Mouse (Mus musculus) spleen, adult 12 weeks (tissue): ENCODE data around the gene Evi5l.
A peak's percentile ranks its signal among the peaks of the same experiment; 100 is the strongest.

Experiments used
- DNase-seq: peaks from one replicate; pipeline ENCODE4 v3.0.0; 2022; ENCODE audit warnings: low spot score

Gene Evi5l

DNA sequence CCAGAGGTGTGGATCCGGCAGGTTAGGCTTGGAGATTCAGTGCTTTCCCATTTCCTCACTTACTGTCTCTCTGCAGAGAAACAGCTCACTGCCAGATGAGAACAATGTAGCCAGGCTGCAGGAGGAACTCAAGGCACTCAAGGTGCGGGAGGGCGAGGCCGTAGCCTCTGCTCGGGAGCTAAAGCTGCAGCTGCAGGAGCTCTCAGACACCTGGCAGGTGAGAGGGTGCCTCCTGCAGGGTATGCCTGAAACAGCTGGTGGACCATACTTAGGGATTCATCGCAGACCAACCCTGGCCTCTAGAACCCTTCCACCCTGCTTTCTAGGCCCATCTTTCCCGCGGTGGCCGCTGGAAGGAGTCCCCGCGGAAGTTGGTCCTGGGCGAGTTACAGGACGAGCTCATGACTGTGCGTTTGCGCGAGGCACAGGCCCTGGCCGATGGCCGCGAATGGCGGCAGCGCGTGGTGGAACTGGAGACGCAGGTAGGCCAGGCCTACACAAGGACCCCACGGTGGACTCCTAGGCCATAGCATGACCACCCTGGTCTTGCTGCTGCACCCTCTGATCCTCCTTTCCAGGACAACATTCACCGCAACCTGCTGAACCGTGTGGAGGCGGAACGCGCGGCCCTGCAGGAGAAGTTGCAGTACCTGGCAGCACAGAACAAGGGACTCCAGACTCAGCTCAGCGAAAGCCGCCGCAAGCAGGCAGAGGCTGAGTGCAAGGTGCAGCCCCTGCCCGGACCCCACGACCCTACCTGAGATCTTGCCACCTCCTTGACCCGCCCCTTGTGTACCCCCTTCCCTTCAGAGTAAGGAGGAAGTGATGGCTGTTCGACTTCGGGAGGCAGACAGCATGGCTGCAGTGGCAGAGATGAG, 39.1 kb downstream of the Evi5l start:
- DNase-seq = no peak

DNA sequence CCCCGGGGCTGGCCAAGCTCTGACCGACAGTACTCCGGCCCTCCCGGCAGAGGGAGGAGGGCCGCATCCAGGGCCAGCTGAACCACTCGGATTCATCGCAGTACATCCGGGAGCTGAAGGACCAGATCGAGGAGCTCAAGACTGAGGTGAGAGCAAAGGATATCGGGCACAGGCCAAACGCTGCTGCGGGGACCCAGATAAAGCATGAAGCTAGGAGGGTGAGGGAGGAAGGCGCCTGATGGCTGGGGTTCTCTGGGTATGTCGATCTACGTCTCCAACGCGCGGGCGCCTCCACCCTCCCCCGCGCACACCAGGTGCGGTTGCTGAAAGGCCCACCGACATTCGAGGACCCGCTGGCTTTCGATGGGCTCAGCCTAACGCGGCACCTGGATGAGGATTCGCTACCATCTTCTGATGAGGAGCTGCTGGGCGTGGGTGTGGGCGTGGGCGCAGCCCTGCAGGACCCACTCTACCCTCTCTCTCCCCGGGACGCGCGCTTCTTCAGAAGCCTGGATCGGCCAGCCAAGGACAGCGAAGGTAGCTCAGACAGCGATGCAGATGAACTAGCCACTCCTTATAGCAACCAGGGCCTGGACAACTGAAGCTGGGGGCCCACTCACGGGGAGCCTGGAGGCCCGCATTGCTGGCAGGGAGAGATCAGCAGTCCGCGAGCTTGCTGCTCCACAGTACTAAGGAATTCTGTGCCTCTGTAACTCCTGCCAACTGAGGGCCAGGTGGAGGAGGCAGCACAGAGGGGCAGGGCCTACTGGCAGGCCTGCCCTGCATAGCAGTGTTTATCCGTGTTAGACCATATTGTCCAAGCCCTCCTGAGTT, 40.0 kb downstream of the Evi5l start:
- DNase-seq = no peak

DNA sequence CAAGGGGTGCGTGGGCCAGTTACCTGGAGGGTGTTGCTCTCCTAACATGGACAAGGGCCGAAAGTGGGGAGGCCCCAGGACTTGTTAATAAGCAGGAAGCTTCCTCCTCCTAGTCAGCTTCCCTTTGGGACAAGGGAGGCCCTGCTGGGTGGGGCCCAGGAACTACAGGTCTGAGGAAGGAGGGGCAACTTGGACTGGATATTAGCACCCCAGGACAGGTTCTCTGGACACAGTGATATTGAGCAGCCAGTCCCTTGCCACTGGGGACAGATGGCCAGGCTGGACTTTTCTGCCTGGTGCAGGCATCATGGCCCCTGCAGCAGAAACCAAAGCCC, 40.6 kb downstream of the Evi5l start:
- no peak for DNase-seq

DNA sequence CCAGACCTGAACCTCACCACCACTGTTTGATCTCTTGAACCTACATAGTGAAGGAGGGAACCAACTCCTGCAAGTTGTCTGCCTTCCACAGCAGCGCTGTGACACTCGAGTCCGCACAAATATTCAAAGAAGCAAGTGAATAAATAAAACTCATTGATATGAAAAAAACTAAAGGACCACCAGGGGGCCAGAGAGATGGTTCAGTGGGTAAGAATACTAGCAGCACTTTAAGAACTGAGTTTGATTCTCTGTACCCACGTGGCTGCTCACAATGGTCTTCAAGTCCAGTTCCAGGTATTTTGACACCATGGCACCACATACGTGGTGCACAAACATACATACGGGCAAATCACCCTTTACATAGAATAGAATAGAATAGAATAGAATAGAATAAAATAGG, 44.7 kb downstream of the Evi5l start:
- no peak for DNase-seq

DNA sequence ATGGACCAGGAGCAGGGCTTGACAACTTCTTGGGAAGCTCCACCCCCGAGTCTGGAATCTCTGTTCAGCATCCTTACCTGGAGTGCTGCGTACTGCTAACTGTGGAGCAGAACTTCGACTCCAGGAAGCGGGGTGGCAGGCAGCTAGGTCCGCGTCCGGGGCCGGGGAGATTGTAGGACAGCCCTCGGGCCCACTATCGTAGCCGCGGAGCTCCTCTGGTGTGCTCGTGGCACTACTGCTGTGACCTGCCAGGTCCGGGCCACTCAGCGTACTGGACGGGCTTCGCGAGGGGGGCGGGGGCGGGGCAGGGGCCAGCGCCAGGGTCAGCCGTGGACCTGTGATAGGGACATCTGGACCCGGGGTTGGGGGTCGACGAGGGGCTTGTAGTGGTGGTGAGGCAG, 46.4 kb downstream of the Evi5l start:
- DNase-seq = no peak

DNA sequence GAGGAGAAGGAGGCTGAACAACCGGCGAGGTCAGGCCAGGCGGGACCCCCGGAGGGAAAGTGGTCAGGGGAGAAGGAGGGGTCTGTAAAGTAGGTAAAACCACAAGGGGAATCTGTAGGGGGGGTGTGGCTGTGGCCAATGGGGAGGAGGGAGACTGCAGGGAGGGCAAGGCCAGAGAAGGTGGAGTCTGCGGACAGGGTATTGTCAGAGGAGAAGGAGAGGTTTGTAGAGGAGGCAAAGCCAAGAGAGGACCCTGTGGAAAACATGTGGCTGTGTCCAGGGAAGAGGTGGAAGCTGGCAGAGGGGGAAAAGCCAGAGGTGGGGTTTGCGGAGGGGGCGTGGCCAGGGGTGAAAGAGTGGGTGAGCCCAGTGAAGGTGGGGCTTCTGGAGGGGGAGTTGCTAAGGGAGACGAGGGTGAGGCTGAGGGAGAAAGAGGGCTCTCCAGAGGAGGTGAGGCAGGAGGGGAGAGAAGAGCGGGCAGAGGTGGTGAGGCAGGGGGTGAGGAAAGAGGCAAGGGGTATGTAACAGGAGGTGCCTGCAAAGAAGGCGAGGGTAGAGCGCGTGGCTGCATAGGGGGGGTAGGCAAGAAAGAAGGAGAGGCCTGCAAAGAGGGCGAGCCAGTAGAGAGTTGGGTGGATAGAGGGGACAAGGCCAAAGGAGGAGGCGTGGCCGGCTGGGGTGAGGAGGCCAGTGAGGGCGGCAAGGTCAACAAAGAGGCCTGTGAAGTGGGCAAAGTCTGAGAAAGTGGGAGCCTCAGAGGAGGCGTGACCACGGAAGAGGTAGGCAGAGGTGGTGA, 47.0 kb downstream of the Evi5l start:
- no peak for DNase-seq

DNA sequence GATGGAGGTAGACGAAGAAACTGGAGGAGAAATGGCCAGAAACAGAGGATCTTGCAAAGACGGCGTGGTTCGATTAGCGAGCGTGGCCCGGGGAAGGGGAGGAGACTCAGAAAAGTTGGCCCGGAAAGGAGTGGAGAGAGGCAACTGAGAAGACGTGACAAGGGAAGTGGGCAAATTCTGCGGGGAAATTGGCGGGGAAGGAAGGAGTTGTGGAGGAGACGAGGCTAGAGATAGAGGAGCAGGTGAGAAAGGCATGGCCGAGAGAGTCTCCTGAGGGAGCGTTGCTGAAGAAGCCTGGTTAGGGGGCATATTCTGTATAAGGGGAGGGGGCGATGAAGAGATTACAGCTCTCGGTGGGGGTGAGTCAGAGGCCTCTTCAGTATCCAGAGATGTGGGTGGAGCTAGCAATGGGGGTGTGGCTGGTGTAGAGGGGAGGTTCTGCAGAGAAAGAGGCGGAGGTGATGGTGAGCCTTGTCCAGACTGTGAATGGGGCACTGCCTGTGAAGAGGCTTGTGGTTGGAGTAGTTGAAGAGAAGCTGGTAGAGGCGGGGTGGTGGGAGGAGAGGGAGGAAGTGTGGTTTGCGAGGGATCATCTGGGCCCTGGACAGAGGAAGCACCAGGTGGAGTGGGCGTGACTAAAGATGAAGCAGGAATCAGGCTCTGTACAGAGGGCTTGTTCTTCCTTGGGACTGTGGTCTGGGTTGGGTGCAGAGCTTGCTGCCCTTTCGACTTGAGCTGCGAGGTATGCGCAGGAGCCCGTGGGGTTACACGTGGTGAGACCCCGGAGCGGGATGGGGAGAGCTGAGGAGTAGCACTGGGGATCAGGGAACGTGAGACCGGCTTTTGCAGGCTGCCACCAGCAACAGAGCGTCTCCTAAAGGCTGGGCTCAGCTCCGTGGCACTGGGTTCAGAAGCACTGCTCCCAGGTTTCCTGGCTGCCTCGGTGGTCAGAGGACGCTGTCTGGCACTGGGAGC, 47.9 kb downstream of the Evi5l start:
- DNase-seq = peak; percentile 11

DNA sequence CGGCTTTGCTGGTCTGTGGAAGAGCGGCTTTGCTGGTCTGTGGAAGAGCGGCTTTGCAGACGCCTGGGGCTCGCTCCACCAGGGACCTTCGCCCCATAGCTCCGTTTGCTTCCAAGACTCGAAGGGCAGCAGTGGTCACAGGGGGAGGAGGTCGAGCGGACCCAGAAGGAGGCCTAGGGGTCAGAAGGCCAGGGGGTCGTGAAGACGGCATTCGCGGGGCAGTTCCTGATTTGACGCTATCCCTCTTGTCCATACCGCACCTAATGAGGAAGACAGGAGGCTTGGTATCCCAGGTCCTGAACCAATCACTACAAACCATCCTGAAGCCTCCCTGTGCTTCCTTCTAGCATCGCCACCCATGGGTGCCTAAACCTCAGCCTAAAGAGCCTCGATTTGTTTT, 49.9 kb downstream of the Evi5l start:
- DNase-seq = no peak

DNA sequence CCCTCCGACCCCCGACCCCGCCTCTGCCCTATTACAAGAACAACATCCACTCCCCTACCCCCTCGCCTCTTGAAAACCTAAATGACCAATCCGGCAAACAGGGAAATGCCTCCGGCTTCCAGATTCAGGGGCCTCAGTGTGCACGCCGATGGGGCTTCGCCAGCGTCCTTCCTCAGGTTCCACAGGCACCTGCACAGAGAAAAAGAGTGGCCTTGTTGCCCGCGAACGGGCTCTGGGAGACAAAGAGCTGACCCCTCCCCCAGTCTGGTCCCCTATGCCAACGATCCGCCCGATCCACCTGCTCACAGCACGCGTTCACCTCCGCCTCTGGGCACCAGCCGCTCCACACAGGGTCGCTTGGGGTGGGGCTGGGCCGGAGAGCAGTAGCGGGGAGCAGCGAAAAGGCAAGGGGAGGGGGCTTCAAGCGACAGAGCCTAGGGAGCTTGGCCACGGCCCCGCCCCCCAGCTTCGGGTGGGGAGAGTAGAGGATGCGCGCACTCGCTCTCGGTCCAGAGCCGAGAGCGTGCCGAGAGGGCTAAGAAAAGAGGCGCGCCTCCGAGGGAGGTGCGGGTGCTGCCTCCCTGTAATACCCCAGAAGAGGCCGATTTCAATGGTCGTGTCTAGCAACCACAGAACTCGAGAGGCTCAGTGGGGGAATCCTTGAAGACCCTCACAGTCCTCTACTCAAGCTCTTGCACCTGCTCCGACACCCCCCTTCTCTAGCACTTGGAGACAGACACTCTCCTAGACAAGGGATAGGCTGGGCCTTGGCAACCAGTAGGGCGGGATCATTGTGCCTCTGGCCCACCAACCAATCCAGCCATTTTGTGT, 50.6 kb downstream of the Evi5l start, which contains the start of gene Prr36:
TSS of gene Prr36 (minus strand) at position 669 of the 831 bp plus-strand sequence.
- no peak for DNase-seq

DNA sequence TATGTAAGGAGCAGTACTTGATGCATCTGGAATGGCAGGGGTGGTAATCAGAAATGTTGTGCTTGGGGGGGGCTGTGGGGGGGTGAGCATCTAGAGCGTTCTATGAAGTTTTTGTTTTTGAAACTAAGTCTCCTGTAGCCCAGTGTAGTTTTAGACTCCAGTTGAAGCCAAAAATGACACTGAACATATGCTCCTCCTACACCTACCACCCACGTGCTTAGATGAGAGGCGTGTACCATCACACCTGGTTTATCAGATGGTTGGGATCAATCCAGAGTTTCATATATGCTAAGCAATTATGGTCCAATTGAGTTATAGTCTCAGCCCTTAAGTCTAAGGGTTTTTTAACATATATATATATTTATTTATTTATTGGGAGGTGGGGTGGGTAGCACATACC, 53.2 kb downstream of the Evi5l start:
- DNase-seq = no peak

DNA sequence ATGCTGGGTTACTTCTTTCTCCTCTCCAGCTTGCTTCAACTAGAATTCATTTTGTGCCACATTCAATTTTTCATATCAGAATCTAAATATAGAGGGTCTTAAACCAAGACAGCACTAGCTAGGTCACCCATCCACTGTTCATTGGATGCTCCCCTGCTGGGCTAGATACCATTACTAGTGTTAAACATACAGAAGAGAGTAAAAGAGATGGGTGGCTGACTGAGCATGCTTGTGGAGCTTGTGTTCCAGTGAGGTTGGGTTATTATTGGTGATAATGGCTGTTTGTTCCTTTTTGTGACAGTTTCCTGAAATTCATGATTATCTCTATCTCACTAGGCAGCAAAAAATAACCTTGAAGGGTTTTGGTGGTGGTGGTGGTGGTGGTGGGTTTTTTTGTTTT, 55.7 kb downstream of the Evi5l start:
- no peak for DNase-seq

DNA sequence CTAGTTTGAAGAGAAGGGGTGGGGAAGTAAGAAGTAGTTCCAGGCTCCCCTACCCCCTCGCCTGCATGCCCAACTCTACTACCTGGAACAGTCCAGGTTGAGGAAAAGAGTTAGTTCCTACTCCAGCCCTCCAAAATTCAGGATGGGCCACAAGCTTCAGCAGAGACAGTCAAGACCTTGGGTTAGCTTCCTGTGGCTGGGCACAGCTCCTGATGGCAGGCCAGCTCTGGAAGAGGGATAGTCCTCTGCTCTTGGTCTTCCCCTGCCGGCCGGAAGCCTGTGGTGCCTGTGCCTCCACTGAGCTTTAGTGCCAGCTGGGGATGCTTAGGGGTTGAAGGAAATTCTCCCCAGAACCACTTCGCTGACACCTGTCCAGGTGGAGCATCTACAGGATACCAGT, 60.0 kb downstream of the Evi5l start:
- no peak for DNase-seq

DNA sequence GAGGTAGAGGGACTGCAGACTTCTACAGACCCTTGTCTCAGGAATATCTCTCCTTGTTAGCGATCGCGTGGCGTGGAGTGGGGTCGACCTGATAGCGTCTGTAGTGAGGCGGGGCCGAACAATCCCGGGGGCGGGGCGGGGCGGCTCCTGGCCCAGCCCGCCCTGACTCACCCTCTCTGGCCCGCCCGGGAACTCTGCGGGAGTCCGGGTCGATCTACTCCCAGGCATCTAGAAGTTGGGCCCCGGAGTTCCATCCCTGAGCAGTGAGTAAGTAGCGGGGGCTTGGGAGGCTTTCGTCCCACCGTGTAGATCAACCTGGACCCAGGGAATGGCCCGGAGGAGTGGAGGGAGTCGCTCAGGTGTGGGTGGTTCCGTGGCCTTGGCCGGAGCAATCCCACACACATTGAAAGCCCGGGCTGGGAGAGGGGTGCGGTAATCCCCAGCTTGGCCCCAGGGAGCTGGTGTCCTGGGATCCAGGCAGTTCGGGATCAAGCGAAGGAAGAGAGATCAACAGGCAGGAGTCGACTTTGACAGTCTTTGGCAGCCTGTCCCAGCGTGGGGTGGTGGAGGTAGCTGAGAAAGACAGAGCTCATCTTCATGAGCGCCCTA, 60.5 kb downstream of the Evi5l start, which contains the start of gene Lrrc8e:
TSS of gene Lrrc8e (plus strand) at position 89 of the 609 bp plus-strand sequence.
- DNase-seq = no peak

DNA sequence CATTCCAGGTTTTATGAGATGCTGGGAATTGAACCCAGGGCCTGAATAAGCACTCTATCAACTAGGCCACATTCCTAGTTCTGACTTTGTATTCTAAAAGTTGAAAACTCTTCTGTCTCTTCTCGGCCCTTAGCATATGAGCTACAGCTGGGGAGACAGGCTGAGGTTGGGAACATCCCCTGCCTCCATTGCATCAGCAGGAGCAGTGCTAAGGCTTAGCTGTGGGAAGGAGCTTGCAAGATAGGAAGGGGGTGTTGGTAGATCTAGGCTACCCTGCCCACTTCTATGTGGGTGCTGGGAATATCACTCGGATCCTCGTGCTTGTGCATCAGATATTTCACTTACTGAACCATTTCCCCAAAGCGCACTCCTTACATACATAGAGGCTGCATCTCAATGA, 61.6 kb downstream of the Evi5l start:
- no peak for DNase-seq

DNA sequence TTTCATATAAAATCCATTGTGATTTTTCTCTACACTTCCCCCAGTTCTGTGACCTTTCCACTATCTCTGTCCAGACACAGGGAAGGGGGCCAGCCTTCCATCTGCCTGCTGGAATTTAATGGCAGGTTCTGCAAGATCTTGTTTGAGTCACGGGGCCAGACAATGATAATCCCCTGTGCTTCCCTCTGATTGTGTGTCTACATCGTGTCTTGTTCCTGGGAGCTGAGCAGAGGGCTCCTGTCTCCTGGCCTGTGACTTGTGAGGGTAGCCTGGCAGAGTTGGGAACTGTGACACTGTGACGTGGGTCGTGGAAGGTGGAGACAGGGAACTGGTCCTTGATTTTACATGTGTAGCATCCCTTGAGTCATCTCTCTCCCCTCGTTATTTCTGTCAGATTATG, 63.4 kb downstream of the Evi5l start:
- no peak for DNase-seq

DNA sequence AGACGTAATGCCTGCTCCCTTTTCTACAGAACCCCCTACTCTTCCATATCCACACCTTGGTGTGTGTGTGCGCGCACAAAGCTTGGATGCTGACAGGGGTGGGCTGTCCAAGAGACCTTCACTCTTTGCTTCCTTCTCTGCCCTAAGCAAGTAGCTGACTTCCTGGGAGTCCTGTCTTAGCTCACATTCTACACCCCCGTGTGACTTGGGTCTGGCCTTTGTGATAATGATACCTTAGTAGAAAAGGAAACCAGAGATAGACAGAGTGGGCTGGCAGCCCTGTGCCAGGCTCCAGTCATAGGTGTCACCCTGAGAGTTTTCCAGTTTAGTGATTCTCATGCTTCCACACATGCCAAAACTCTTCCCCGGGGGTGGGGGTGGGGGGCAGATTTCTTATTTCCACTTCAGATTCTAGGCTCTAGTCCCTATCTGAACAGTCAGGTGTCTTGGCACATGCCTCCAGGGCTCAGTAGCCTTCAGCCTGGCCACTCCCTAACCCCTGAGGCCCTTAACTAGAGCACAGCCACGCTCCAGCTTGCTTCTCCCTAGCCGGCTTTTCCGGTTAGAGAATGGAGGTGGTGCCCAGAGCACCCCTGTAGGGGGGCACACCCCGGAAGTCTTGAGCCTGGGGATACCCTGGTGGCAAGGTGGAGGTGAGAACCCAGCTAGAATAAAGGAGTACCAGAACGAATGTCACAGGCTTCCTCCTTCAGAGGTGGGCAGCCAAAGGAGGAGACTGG, 64.4 kb downstream of the Evi5l start:
- DNase-seq = no peak

DNA sequence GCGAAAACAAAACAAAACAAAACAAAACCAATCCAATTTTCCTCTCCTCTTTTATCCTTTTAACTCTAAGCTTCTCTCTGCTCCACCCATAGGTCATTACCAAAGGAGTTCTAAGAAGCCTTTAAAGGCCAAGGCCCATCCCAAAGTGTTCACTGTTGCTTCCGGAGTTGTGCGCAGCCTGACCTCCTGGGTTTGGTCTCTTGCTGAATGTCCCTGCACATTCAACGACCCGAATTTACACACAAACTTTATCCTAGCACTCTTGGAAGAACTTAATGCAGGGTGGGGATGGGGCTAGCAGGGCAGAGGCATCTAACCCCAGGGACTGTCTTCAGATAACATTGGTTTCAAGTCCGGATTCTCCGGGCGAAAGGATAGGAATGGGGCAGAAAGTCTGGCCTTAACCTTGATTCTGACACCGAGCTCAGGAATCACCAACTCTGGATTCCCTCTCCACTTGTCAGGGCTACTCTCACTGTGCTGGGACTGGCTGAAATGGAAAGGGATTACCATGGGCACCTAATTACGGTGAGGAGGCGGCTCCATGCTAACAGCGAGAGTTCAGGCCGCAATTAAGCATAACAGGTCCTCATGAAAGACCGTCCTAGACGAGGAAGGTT, 71.6 kb downstream of the Evi5l start:
- no peak for DNase-seq

DNA sequence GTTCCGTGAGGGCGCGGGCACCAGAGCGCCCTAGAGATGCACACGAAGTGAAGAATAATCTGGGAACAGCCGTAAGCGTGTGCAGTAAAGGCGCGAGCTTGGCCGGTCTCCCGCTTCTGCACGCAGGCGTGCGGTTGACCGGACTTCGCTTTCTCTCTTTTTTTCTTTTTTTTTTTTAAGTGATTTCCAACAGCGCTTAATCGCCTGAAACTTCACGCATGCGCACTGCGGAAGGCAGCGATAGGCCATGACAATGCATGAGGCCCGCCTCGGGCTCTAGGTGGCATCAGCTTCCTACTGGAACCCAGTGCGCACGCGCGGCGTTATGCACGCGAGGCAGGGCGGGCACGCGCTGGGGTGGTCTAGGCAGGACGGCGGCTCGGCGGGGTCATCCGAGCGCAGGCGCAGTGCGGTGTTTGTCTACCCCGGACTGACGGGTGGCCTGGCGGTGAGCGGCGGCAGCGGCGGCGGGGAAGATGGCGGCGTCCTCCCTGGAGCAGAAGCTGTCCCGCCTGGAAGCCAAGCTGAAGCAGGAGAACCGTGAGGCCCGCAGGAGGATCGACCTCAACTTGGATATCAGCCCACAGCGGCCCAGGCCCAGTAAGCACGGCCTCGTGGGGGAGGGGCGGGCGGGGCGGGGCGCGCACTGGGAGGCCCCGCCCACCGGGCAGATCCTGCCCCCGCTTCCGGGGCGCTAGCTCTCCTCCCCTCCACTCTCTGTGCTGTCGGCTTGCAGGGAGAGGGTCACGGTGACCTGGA, 72.2 kb downstream of the Evi5l start, which contains the start of the genes Map2k7 and Gm49320:
TSS of gene Map2k7 (plus strand) at position 307 of the 759 bp plus-strand sequence.
TSS of gene Gm49320 (plus strand) at position 432 of the 759 bp plus-strand sequence.
- peak; percentile 97 for DNase-seq
